Mouse (Mus musculus) adrenal gland, adult 18-20 months (tissue): ENCODE results near the gene Zmym1. TPM values are rescaled to one million over a fixed set of nuclear protein-coding genes. Genes with fewer than 3 reads are reported as not detected.
"Not testable (repeated sequence)": the region's sequence is repeated elsewhere in the genome, so short reads cannot be mapped to it uniquely, and the experiment has no call there.

Experiments
- DNase-seq, 2 experiments: peaks; one replicate each; pipeline ENCODE4 v3.0.0; 2021 to 2022; ENCODE audit warnings: low spot score in 2 of 2
- long read RNA-seq, 2 experiments: library from polyadenylated mRNA; stranded (forward); transcript quantifications; one replicate each; pipeline ENCODE4 v2.0.0; 2021
- total RNA-seq, 2 experiments: library from RNA; stranded (reverse); gene quantifications; 1 replicate in 1 of 2; 2 replicates in 1 of 2; pipeline ENCODE4 v1.2.3; 2021

Zmym1 gene
- 1 to 10 TPM; 6.6 to 8.1 TPM for total RNA-seq
- long read RNA-seq, experiment 1, partial matches to known transcripts, result 0 of 5 reads
- long read RNA-seq, experiment 1, other reads (novel, unspliced or antisense), result 3 of 5 reads
- long read RNA-seq, experiment 2, transcript Zmym1-203 (8 exons, 3,852 nt), result major isoform, 11 of 16 reads
- long read RNA-seq, experiment 2, partial matches to known transcripts, result 1 of 16 reads
- long read RNA-seq, experiment 2, other reads (novel, unspliced or antisense), result 3 of 16 reads

- DNase-seq, result peak; percentile 90 to 93
Observed at GRCm38 (mm10) chr4:127060585-127061290, at the start of gene Zmym1. TSS of gene Zmym1 (minus strand) at chr4:127061152.

- DNase-seq, result no peak
Observed at GRCm38 (mm10) chr4:127110570-127110969, 49.6 kb upstream of the Zmym1 start.

GRCm38 (mm10) chr4:127107566-127107965 lies 46.6 kb upstream of the Zmym1 start:
- DNase-seq, result no peak

- not testable (repeated sequence) for DNase-seq
Observed at GRCm38 (mm10) chr4:127099552-127099951, 38.6 kb upstream of the Zmym1 start.

GRCm38 (mm10) chr4:127095090-127095489 lies 34.1 kb upstream of the Zmym1 start:
- DNase-seq, result no peak

GRCm38 (mm10) chr4:127091188-127091587 lies 30.2 kb upstream of the Zmym1 start:
- no peak for DNase-seq

GRCm38 (mm10) chr4:127085761-127086160 lies 24.8 kb upstream of the Zmym1 start:
- DNase-seq, result no peak

GRCm38 (mm10) chr4:127083131-127083530 lies 22.2 kb upstream of the Zmym1 start:
- no peak for DNase-seq

- DNase-seq, result no peak
Observed at GRCm38 (mm10) chr4:127080806-127081205, 19.9 kb upstream of the Zmym1 start.

- DNase-seq, result peak; percentile 90 to 92
Observed at GRCm38 (mm10) chr4:127076875-127077548, 16.1 kb upstream of the Zmym1 start, which contains the start of gene Zmym6. TSS of gene Zmym6 (plus strand) at chr4:127077383.

GRCm38 (mm10) chr4:127074915-127075314 lies 14.0 kb upstream of the Zmym1 start:
- no peak for DNase-seq

GRCm38 (mm10) chr4:127064051-127064450 lies 3.1 kb upstream of the Zmym1 start:
- DNase-seq, result no peak

- no peak for DNase-seq
Observed at GRCm38 (mm10) chr4:127054522-127055198, 6.3 kb downstream of the Zmym1 start.

- DNase-seq, result no peak
Observed at GRCm38 (mm10) chr4:127053071-127053470, 7.9 kb downstream of the Zmym1 start.

- DNase-seq, result no peak
Observed at GRCm38 (mm10) chr4:127051121-127051520, 9.8 kb downstream of the Zmym1 start.

- no peak for DNase-seq
Observed at GRCm38 (mm10) chr4:127043540-127043939, 17.4 kb downstream of the Zmym1 start.

GRCm38 (mm10) chr4:127039871-127040483 lies 21.0 kb downstream of the Zmym1 start:
- DNase-seq, result no peak

- no peak for DNase-seq
Observed at GRCm38 (mm10) chr4:127038828-127039349, 22.1 kb downstream of the Zmym1 start.

- no peak for DNase-seq
Observed at GRCm38 (mm10) chr4:127037908-127038827, 22.8 kb downstream of the Zmym1 start.

GRCm38 (mm10) chr4:127037158-127037557 lies 23.8 kb downstream of the Zmym1 start:
- no peak for DNase-seq
